Mouse (Mus musculus) ES-Bruce4 (cell line): ENCODE data around the gene Tmem129.

ENCODE experiments used
- CTCF ChIP-seq: IDR thresholded peaks from one replicate; pipeline ENCODE4 v1.8.1; 2011; ENCODE audit warnings: low read depth, low read length
- POLR2A ChIP-seq: IDR thresholded peaks from one replicate; pipeline ENCODE4 v1.8.1; 2011; ENCODE audit warnings: low read length; ENCODE audit not compliant: insufficient read depth

- TF ChIP-seq POLR2A (no peak), CTCF (no peak)
Observed at GRCm38 (mm10) chr5:33678244-33678643, 20.0 kb upstream of the Tmem129 start.
